ENCODE assay signal across 10 mouse cellular contexts in genomic region chr2:30870863-30871262, GRCm38 (mm10). TPM values are rescaled to one million over a fixed set of nuclear protein-coding genes. Genes with fewer than 3 reads are reported as not detected.
DNase-seq lines count a peak whose midpoint lies in the region; ATAC-seq and TF ChIP-seq lines count a peak whose summit lies in the region.
"Had no signal": no experiment of that assay in that cellular context is flagged by ENCODE, and none has a peak within 500 bp of the region (broad histone marks: within the 10 kb centered on the region; RNA-seq: fewer than 3 reads in every experiment).

No protein-coding gene starts in this region.

- 0 out of 2 replicates have a peak overlapping the region, but pooled peaks have one; percentile 31 for H3K9ac ChIP-seq in limb, embryonic 12.5 days (replicated peaks)
- no peak overlapping the region for H3K9ac ChIP-seq in intestine, embryonic 15.5 days

- no peaks in the 10 kb centered on the region for H3K9me3 ChIP-seq in limb, embryonic 12.5 days
- no peaks in the 10 kb centered on the region for H3K9me3 ChIP-seq in intestine, embryonic 15.5 days

- WGBS in limb, embryonic 12.5 days = 70% methylated on average over 8 of the region's 8 CpGs
- 69% methylated on average over 8 of the region's 8 CpGs for WGBS in intestine, embryonic 15.5 days

- intact Hi-C loops in gastrocnemius, adult 2 months (cut with DNase I) = no loop called here

- peaks cover 78% of the 10 kb centered on the region for H3K4me1 ChIP-seq in limb, embryonic 12.5 days (replicated peaks)
- no peaks in the 10 kb centered on the region for H3K4me1 ChIP-seq in intestine, embryonic 15.5 days (replicated peaks)

- peak overlapping the region; percentile 72 for H3K27ac ChIP-seq in gastrocnemius, adult 2 months
- peak overlapping the region; percentile 82 for H3K27ac ChIP-seq in limb, embryonic 12.5 days
- no peak overlapping the region for H3K27ac ChIP-seq in intestine, embryonic 15.5 days
- H3K27ac ChIP-seq: left cerebral cortex, adult 2 months had no signal

- no peak for ATAC-seq in limb, embryonic 12.5 days (ENCODE audit: insufficient number of reproducible peaks, insufficient read depth, low FRiP score, low TSS enrichment, low read depth)
- ATAC-seq in intestine, embryonic 15.5 days = no peak
- ATAC-seq: Patski had no signal

- H3K4me3 ChIP-seq in gastrocnemius, adult 2 months = no peak overlapping the region
- no peak overlapping the region for H3K4me3 ChIP-seq in limb, embryonic 12.5 days (replicated peaks)
- no peak overlapping the region for H3K4me3 ChIP-seq in intestine, embryonic 15.5 days (replicated peaks)
- H3K4me3 ChIP-seq: left cerebral cortex, adult 2 months had no signal

- H3K27me3 ChIP-seq in limb, embryonic 12.5 days = no peaks in the 10 kb centered on the region
- 0 out of 2 replicates have a peak, but pooled peaks cover 4% of the 10 kb centered on the region for H3K27me3 ChIP-seq in intestine, embryonic 15.5 days (replicated peaks)
- H3K27me3 ChIP-seq: Patski had no signal

- H3K36me3 ChIP-seq in limb, embryonic 12.5 days = peaks cover 14% of the 10 kb centered on the region
- no peaks in the 10 kb centered on the region for H3K36me3 ChIP-seq in intestine, embryonic 15.5 days

- H3K4me2 ChIP-seq in limb, embryonic 12.5 days = no peak overlapping the region
- no peak overlapping the region for H3K4me2 ChIP-seq in intestine, embryonic 15.5 days (replicated peaks)

- TF ChIP-seq CTCF in gastrocnemius, adult 2 months (IDR thresholded peaks at IDR 0.05) = no peak

- peak; percentile 21 for DNase-seq in lung, postnatal 14 days
- DNase-seq in lung, postnatal 25 days (ENCODE audit: low spot score) = no peak
- DNase-seq in cerebellum, adult 8-10 months = peak; percentile 21
- DNase-seq in gastrocnemius, adult 2 months = peak; percentile 68
- DNase-seq in spleen, adult 12 weeks (ENCODE audit: low spot score) = no peak
- DNase-seq: midbrain, embryonic 14.5 days had no signal

RNA-seq across cellular contexts. Expression of gene Prrx2, which starts 36.1 kb away (rescaled TPM):
- 1 to 10 TPM; 1.2 to 4.2 TPM for total RNA-seq in gastrocnemius, adult 2 months (2021)
- polyA plus RNA-seq in limb, embryonic 12.5 days (2016; fragmentation: Nextera tagmentation; extraction: Ambion mirVana) = 194 and 201 TPM in 2 replicates
- 2.5 and 4.3 TPM in 2 replicates for polyA plus RNA-seq in intestine, embryonic 15.5 days (2015; fragmentation: Nextera tagmentation; extraction: Ambion mirVana)

RNA-seq across cellular contexts. Expression of gene Asb6, which starts 40.7 kb away (rescaled TPM):
- total RNA-seq in gastrocnemius, adult 2 months (2021) = 1 to 10 TPM; 7.0 TPM
- polyA plus RNA-seq in limb, embryonic 12.5 days (2016; fragmentation: Nextera tagmentation; extraction: Ambion mirVana) = 44.9 and 47.4 TPM in 2 replicates
- 22.4 and 23.3 TPM in 2 replicates for polyA plus RNA-seq in intestine, embryonic 15.5 days (2015; fragmentation: Nextera tagmentation; extraction: Ambion mirVana)

RNA-seq across cellular contexts. Expression of gene Ptges, which starts 58.8 kb away (rescaled TPM):
- 1 to 10 TPM; 2.9 to 3.7 TPM for total RNA-seq in gastrocnemius, adult 2 months (2021)
- 11.5 and 12.8 TPM in 2 replicates for polyA plus RNA-seq in limb, embryonic 12.5 days (2016; fragmentation: Nextera tagmentation; extraction: Ambion mirVana)
- 2.8 and 4.3 TPM in 2 replicates for polyA plus RNA-seq in intestine, embryonic 15.5 days (2015; fragmentation: Nextera tagmentation; extraction: Ambion mirVana)

Comparison
In these comparisons a context has a peak if more than half of its experiments do, and no peak if none do; other contexts are left out.
1. DNase-seq: peak in lung, postnatal 14 days (single experiment), cerebellum, adult 8-10 months (single experiment) and gastrocnemius, adult 2 months (single experiment); none in lung, postnatal 25 days (single experiment) and spleen, adult 12 weeks (single experiment).
2. RNA of gene Prrx2, which starts 36.1 kb away (polyA plus RNA-seq): 194 to 201 TPM in limb, embryonic 12.5 days; 2.5 to 4.3 TPM in intestine, embryonic 15.5 days; every median in the first group is over 10 times any median in the second.